In the genomic region with DNA sequence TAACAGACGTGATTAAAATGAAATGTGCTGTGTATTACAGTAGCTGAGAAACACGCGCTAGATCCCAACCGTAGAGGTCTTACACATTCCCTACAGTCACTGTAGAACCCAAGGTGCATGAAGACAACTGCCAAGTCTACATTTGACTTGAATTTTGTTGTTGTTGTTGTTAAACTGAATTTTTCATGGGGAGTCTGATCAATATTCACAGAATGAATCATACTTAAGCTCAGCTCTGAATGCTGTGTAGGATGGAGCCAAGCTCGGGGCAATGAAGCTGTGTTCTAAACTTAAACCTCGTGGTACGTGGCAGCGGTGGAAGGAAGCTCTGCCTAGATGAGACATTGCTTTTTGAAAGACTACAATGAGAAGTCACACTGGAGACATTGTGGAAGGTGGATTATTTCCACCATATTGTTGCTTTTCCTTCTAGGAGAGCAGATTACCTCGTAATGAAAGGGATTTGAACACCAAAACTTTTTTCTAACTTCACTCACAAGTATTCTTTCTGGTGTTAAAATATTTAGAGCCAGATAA, we compare ENCODE assay signal across 14 mouse cellular contexts. TPM values are rescaled to one million over a fixed set of nuclear protein-coding genes. Genes with fewer than 3 reads are reported as not detected.
A peak's percentile ranks its signal among the peaks of the same experiment; 100 is the strongest.
DNase-seq lines count a peak whose midpoint lies in the region; ATAC-seq lines count a peak whose summit lies in the region.
"Had no signal": no experiment of that assay in that cellular context is flagged by ENCODE, and none has a peak within 500 bp of the region (broad histone marks: within the 10 kb centered on the region; RNA-seq: fewer than 3 reads in every experiment).

No protein-coding gene starts in this region.

- peak overlapping the region; percentile 39; the same call in 1 of the 2 replicates for H3K4me2 ChIP-seq in lung, embryonic 16.5 days (ENCODE audit: low read depth, low read length)
- H3K4me2 ChIP-seq in embryonic facial prominence, embryonic 14.5 days (ENCODE audit: low read depth, low read length): peak overlapping the region; percentile 43
- peak overlapping the region; percentile 65 for H3K4me2 ChIP-seq in liver, embryonic 15.5 days

- peaks cover 24% of the 10 kb centered on the region for H3K4me1 ChIP-seq in heart, embryonic 10.5 days
- peaks cover 27% of the 10 kb centered on the region for H3K4me1 ChIP-seq in lung, embryonic 16.5 days (replicated peaks; ENCODE audit: control insufficient read depth, insufficient read depth, low read length)
- H3K4me1 ChIP-seq in embryonic facial prominence, embryonic 14.5 days (ENCODE audit: control insufficient read depth, insufficient read depth, low read length): peaks cover 12% of the 10 kb centered on the region
- peaks cover 69% of the 10 kb centered on the region for H3K4me1 ChIP-seq in liver, embryonic 15.5 days (replicated peaks)

- peak overlapping the region; percentile 55 for H3K4me3 ChIP-seq in heart, embryonic 10.5 days
- H3K4me3 ChIP-seq in lung, embryonic 16.5 days (ENCODE audit: low read length): no peak overlapping the region
- 0 out of 2 replicates have a peak overlapping the region, but pooled peaks have one; percentile 15 for H3K4me3 ChIP-seq in embryonic facial prominence, embryonic 14.5 days (ENCODE audit: low read depth, low read length)
- peak overlapping the region; percentile 36 for H3K4me3 ChIP-seq in liver, embryonic 15.5 days (replicated peaks)

- no peak for ATAC-seq in lung, embryonic 16.5 days (ENCODE audit: low read depth)
- ATAC-seq in embryonic facial prominence, embryonic 14.5 days (ENCODE audit: low read depth): no peak
- no peak for ATAC-seq in liver, embryonic 15.5 days (ENCODE audit: insufficient read depth)
- no peak for ATAC-seq in cerebellum, adult (ENCODE audit: insufficient number of reproducible peaks, low FRiP score, low TSS enrichment)
- ATAC-seq: activated CD4-positive, CD25-positive, alpha-beta regulatory T cell, adult 4 months; CD4-positive, CD25-positive, alpha-beta regulatory T cell, adult 4 months had no signal

- no peak for DNase-seq in heart, embryonic 10.5 days (ENCODE audit: low spot score)
- no peak for DNase-seq in heart, postnatal 4 days
- DNase-seq in lung, postnatal 14 days: no peak
- no peak for DNase-seq in embryonic facial prominence, embryonic 14.5 days (ENCODE audit: low spot score)
- no peak for DNase-seq in cerebellum, adult 9-11 months
- DNase-seq: cerebellum, adult 11 months; heart, adult 18-20 months; kidney, postnatal 25 days; right cerebral cortex, postnatal 14 days had no signal

- no peak overlapping the region for H3K27ac ChIP-seq in heart, embryonic 10.5 days
- no peak overlapping the region for H3K27ac ChIP-seq in lung, embryonic 16.5 days (ENCODE audit: low read length)
- H3K27ac ChIP-seq in embryonic facial prominence, embryonic 14.5 days (replicated peaks; ENCODE audit: low read depth, low read length): no peak overlapping the region
- H3K27ac ChIP-seq in liver, embryonic 15.5 days (replicated peaks): no peak overlapping the region

- H3K9me3 ChIP-seq in heart, embryonic 10.5 days: no peaks in the 10 kb centered on the region
- no peaks in the 10 kb centered on the region for H3K9me3 ChIP-seq in lung, embryonic 16.5 days (ENCODE audit: control insufficient read depth, low read length)
- H3K9me3 ChIP-seq in embryonic facial prominence, embryonic 14.5 days (ENCODE audit: control insufficient read depth, low read length): no peaks in the 10 kb centered on the region
- H3K9me3 ChIP-seq in liver, embryonic 15.5 days (replicated peaks): no peaks in the 10 kb centered on the region

- no peak overlapping the region for H3K9ac ChIP-seq in lung, embryonic 16.5 days (ENCODE audit: low read length)
- no peak overlapping the region for H3K9ac ChIP-seq in embryonic facial prominence, embryonic 14.5 days (ENCODE audit: low read depth, low read length)
- H3K9ac ChIP-seq in liver, embryonic 15.5 days: peak overlapping the region; percentile 19; the same call in 1 of the 2 replicates

- no peaks in the 10 kb centered on the region for H3K36me3 ChIP-seq in heart, embryonic 10.5 days
- H3K36me3 ChIP-seq in lung, embryonic 16.5 days (ENCODE audit: control insufficient read depth, insufficient read depth, low read length): no peaks in the 10 kb centered on the region
- no peaks in the 10 kb centered on the region for H3K36me3 ChIP-seq in embryonic facial prominence, embryonic 14.5 days (ENCODE audit: control insufficient read depth, insufficient read depth, low read length)
- H3K36me3 ChIP-seq in liver, embryonic 15.5 days (replicated peaks): no peaks in the 10 kb centered on the region

- H3K27me3 ChIP-seq in heart, embryonic 10.5 days (ENCODE audit: insufficient read depth, poor library complexity, severe bottlenecking): no peaks in the 10 kb centered on the region
- H3K27me3 ChIP-seq in lung, embryonic 16.5 days (ENCODE audit: control insufficient read depth, insufficient read depth, low read depth, low read length): no peaks in the 10 kb centered on the region
- H3K27me3 ChIP-seq in embryonic facial prominence, embryonic 14.5 days (replicated peaks; ENCODE audit: control insufficient read depth, insufficient read depth, low read length): no peaks in the 10 kb centered on the region
- no peaks in the 10 kb centered on the region for H3K27me3 ChIP-seq in liver, embryonic 15.5 days

- WGBS in heart, embryonic 10.5 days: 28% methylated on average over 9 of the region's 9 CpGs
- 37% methylated on average over 9 of the region's 9 CpGs for whole genome bisulfite sequencing in lung, embryonic 16.5 days
- whole genome bisulfite sequencing in embryonic facial prominence, embryonic 14.5 days: 30% methylated on average over 9 of the region's 9 CpGs
- WGBS in liver, embryonic 15.5 days (ENCODE audit: insufficient replicate concordance): 28% methylated on average over 9 of the region's 9 CpGs

RNA-seq across cellular contexts. Expression of a gene that starts 13.4 kb away (rescaled TPM):
- polyA plus RNA-seq in heart, embryonic 10.5 days (2016; fragmentation: Nextera tagmentation; extraction: Ambion mirVana): 0.30 and 0.75 TPM in 2 replicates
- total RNA-seq in heart, postnatal 4 days (2021): not detected
- polyA plus RNA-seq in lung, embryonic 16.5 days (2015; fragmentation: Nextera tagmentation; extraction: Ambion mirVana): 0.20 and 0.28 TPM in 2 replicates
- 0.40 and 0.51 TPM in 2 replicates for polyA plus RNA-seq in embryonic facial prominence, embryonic 14.5 days (2014; fragmentation: Nextera tagmentation; extraction: Ambion mirVana)
- not detected in 2 replicates for polyA plus RNA-seq in liver, embryonic 15.5 days (2015; fragmentation: Nextera tagmentation; extraction: Ambion mirVana)
- total RNA-seq: heart, adult 18-20 months had no signal
- polyA plus RNA-seq: activated CD4-positive, CD25-positive, alpha-beta regulatory T cell, adult 4 months; CD4-positive, CD25-positive, alpha-beta regulatory T cell, adult 4 months had no signal

RNA-seq across cellular contexts. Expression of a gene that starts 28.8 kb away (rescaled TPM):
- polyA plus RNA-seq in heart, embryonic 10.5 days (2016; fragmentation: Nextera tagmentation; extraction: Ambion mirVana): 2.5 and 2.8 TPM in 2 replicates
- total RNA-seq in heart, postnatal 4 days (2021): 1,000 to 10,000 TPM; 1,227 to 1,327 TPM
- polyA plus RNA-seq in lung, embryonic 16.5 days (2015; fragmentation: Nextera tagmentation; extraction: Ambion mirVana): 4.3 and 8.4 TPM in 2 replicates
- 5.1 and 5.6 TPM in 2 replicates for polyA plus RNA-seq in embryonic facial prominence, embryonic 14.5 days (2014; fragmentation: Nextera tagmentation; extraction: Ambion mirVana)
- polyA plus RNA-seq in liver, embryonic 15.5 days (2015; fragmentation: Nextera tagmentation; extraction: Ambion mirVana): 4.6 and 7.0 TPM in 2 replicates

RNA-seq across cellular contexts. Expression of a gene that starts 31.6 kb away (rescaled TPM):
- 1.7 and 4.9 TPM in 2 replicates for polyA plus RNA-seq in heart, embryonic 10.5 days (2016; fragmentation: Nextera tagmentation; extraction: Ambion mirVana)
- total RNA-seq in heart, postnatal 4 days (2021): 100 to 1,000 TPM; 480 to 499 TPM
- 7.1 and 8.0 TPM in 2 replicates for polyA plus RNA-seq in lung, embryonic 16.5 days (2015; fragmentation: Nextera tagmentation; extraction: Ambion mirVana)
- 5.2 and 7.0 TPM in 2 replicates for polyA plus RNA-seq in embryonic facial prominence, embryonic 14.5 days (2014; fragmentation: Nextera tagmentation; extraction: Ambion mirVana)
- polyA plus RNA-seq in liver, embryonic 15.5 days (2015; fragmentation: Nextera tagmentation; extraction: Ambion mirVana): 8.3 and 9.7 TPM in 2 replicates
- polyA plus RNA-seq: activated CD4-positive, CD25-positive, alpha-beta regulatory T cell, adult 4 months had no signal

RNA-seq across cellular contexts. Expression of a gene that starts 33.1 kb away (rescaled TPM):
- polyA plus RNA-seq in heart, embryonic 10.5 days (2016; fragmentation: Nextera tagmentation; extraction: Ambion mirVana): 3.2 and 3.5 TPM in 2 replicates
- total RNA-seq in heart, postnatal 4 days (2021): 100 to 1,000 TPM; 165 to 172 TPM
- polyA plus RNA-seq in lung, embryonic 16.5 days (2015; fragmentation: Nextera tagmentation; extraction: Ambion mirVana): 5.6 and 6.2 TPM in 2 replicates
- polyA plus RNA-seq in embryonic facial prominence, embryonic 14.5 days (2014; fragmentation: Nextera tagmentation; extraction: Ambion mirVana): 3.7 and 4.1 TPM in 2 replicates
- polyA plus RNA-seq in liver, embryonic 15.5 days (2015; fragmentation: Nextera tagmentation; extraction: Ambion mirVana): 9.4 and 11.7 TPM in 2 replicates
- polyA plus RNA-seq: CD4-positive, CD25-positive, alpha-beta regulatory T cell, adult 4 months had no signal

RNA-seq across cellular contexts. Expression of a gene that starts 36.4 kb away (rescaled TPM):
- polyA plus RNA-seq in heart, embryonic 10.5 days (2016; fragmentation: Nextera tagmentation; extraction: Ambion mirVana): 0.04 and 0.96 TPM in 2 replicates
- under 1 TPM; 0.11 to 0.24 TPM for total RNA-seq in heart, postnatal 4 days (2021)
- 0.06 and 0.10 TPM in 2 replicates for polyA plus RNA-seq in lung, embryonic 16.5 days (2015; fragmentation: Nextera tagmentation; extraction: Ambion mirVana)
- 0.18 TPM in 1 of 2 replicates, not detected in the other for polyA plus RNA-seq in embryonic facial prominence, embryonic 14.5 days (2014; fragmentation: Nextera tagmentation; extraction: Ambion mirVana)
- polyA plus RNA-seq in liver, embryonic 15.5 days (2015; fragmentation: Nextera tagmentation; extraction: Ambion mirVana): 1.6 and 2.1 TPM in 2 replicates
- total RNA-seq: heart, adult 18-20 months had no signal
- polyA plus RNA-seq: activated CD4-positive, CD25-positive, alpha-beta regulatory T cell, adult 4 months; CD4-positive, CD25-positive, alpha-beta regulatory T cell, adult 4 months had no signal
